Mouse (Mus musculus) erythroblast, embryonic 14.5 days (primary cell): ENCODE data around the gene Sox5. TPM values are rescaled to one million over a fixed set of nuclear protein-coding genes. Genes with fewer than 3 reads are reported as not detected.
"Not testable (repeated sequence)": the region's sequence is repeated elsewhere in the genome, so short reads cannot be mapped to it uniquely, and the experiment has no call there.

Experiments used
- H3K27me3 ChIP-seq: 2 replicates; pipeline ENCODE4 v1.6.1; 2012; ENCODE audit warnings: inconsistent platforms; ENCODE audit not compliant: control insufficient read depth
- H3K36me3 ChIP-seq: 2 replicates; pipeline ENCODE4 v1.6.1; 2012; ENCODE audit warnings: mild to moderate bottlenecking, inconsistent platforms; ENCODE audit not compliant: control insufficient read depth
- H3K4me1 ChIP-seq: 2 replicates; pipeline ENCODE4 v1.6.1; 2012; ENCODE audit warnings: inconsistent platforms; ENCODE audit not compliant: control insufficient read depth
- H3K4me3 ChIP-seq: replicated peaks from 2 replicates; pipeline ENCODE3; 2012; ENCODE audit warnings: moderate library complexity, mild to moderate bottlenecking, inconsistent platforms
- H3K9me3 ChIP-seq: 2 replicates; pipeline ENCODE4 v1.6.1; 2012; ENCODE audit warnings: low read length, inconsistent platforms, mixed read lengths; ENCODE audit not compliant: control insufficient read depth
- GATA1 ChIP-seq: IDR thresholded peaks from 2 replicates; pipeline ENCODE4 v1.6.1; 2012; ENCODE audit warnings: low read length, inconsistent platforms, mixed read lengths
- TAL1 ChIP-seq: IDR thresholded peaks from 3 replicates; pipeline ENCODE4 v1.6.1; 2012; ENCODE audit warnings: low read length, inconsistent platforms, mixed read lengths
- polyA plus RNA-seq: library from polyadenylated mRNA; stranded (reverse); fragments of >175 nt; gene quantifications from 2 replicates; pipeline ENCODE4 v1.2.3, GENCODE M21; 2012

Gene Sox5
- polyA plus RNA-seq, 1 experiment = not detected

DNA sequence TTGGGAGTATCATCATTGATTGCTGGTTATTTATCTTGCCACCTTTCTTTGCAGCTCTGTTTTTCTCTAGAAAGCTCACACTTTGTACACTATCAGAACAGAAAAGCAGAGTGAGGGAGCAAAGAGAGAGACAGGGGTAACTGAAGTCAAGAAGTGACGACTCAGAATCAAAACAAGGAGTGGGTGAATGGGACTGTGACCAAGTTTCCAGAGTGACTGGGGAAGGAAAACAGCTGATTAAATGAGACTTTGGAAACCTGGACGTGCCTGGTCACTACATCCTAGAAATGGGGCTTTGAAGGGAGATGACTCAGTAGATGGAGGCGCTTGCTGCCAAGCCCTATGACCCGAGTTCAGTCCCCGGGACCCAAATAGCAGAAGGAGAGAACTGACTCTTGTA lies 483.9 kb downstream of the Sox5 start:
- Histone ChIP-seq H3K9me3 (peaks cover 10% of the 10 kb centered on the region), H3K36me3 (no peaks in the 10 kb centered on the region)
- TF ChIP-seq TAL1 (no peak), GATA1 (no peak)

DNA sequence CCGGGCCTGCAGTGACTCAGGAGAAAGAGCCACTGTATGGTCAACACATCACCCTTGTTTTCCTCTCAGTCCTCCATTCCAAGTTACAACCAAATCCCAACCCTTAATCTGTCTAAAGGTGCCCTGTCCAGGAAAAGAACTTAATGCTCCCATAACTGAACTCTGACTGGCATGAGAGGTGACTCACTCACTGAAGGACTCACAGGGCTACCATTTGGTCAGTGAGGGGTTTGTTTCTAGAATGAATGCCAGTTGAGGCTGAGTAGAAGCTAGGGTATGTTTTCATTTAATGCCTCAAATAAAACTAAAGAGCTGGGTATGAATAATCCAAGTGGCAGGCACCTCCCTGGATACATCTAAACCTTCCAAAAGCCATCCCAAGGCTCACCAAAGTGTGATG lies 484.6 kb downstream of the Sox5 start:
- TF ChIP-seq GATA1 = no peak
- no peak for TF ChIP-seq TAL1
- Histone ChIP-seq H3K4me3 (no peak overlapping the region), H3K36me3 (no peaks in the 10 kb centered on the region), H3K27me3 (no peaks in the 10 kb centered on the region), H3K4me1 (no peaks in the 10 kb centered on the region), H3K9me3 (peaks cover 7% of the 10 kb centered on the region; the same call in 1 of the 2 replicates)

More for the DNA sequence above, 483.9 kb downstream of the Sox5 start:
- Histone ChIP-seq H3K4me3 (no peak overlapping the region), H3K27me3 (no peaks in the 10 kb centered on the region), H3K4me1 (no peaks in the 10 kb centered on the region)

GRCm38 (mm10) chr6:144291526-144291925 lies 490.3 kb downstream of the Sox5 start:
- Histone ChIP-seq H3K36me3 (no peaks in the 10 kb centered on the region), H3K27me3 (no peaks in the 10 kb centered on the region), H3K4me1 (no peaks in the 10 kb centered on the region), H3K4me3 (no peak overlapping the region), H3K9me3 (peaks cover 2% of the 10 kb centered on the region; the same call in 1 of the 2 replicates)
- TF ChIP-seq GATA1 (no peak), TAL1 (no peak)

GRCm38 (mm10) chr6:144286122-144286521 lies 495.7 kb downstream of the Sox5 start:
- H3K36me3 ChIP-seq = no peaks in the 10 kb centered on the region
- peaks cover 3% of the 10 kb centered on the region; the same call in 1 of the 2 replicates for H3K9me3 ChIP-seq
- H3K4me3 ChIP-seq = no peak overlapping the region
- TF ChIP-seq TAL1 (no peak), GATA1 (no peak)
- no peaks in the 10 kb centered on the region for H3K27me3 ChIP-seq
- no peaks in the 10 kb centered on the region for H3K4me1 ChIP-seq

GRCm38 (mm10) chr6:144283191-144283590 lies 498.6 kb downstream of the Sox5 start:
- no peak overlapping the region for H3K4me3 ChIP-seq

GRCm38 (mm10) chr6:144282756-144283155 lies 499.0 kb downstream of the Sox5 start:
- H3K9me3 ChIP-seq = peaks cover 3% of the 10 kb centered on the region; the same call in 1 of the 2 replicates
- no peak overlapping the region for H3K4me3 ChIP-seq
- H3K4me1 ChIP-seq = no peaks in the 10 kb centered on the region
- H3K36me3 ChIP-seq = no peaks in the 10 kb centered on the region
- TF ChIP-seq GATA1 (no peak), TAL1 (no peak)
- H3K27me3 ChIP-seq = no peaks in the 10 kb centered on the region

More at GRCm38 (mm10) chr6:144283191-144283590, 498.6 kb downstream of the Sox5 start:
- no peaks in the 10 kb centered on the region for H3K4me1 ChIP-seq
- H3K27me3 ChIP-seq = no peaks in the 10 kb centered on the region
- TF ChIP-seq GATA1 (no peak), TAL1 (no peak)
- peaks cover 3% of the 10 kb centered on the region; the same call in 1 of the 2 replicates for H3K9me3 ChIP-seq
- H3K36me3 ChIP-seq = no peaks in the 10 kb centered on the region

- no peak overlapping the region for H3K4me3 ChIP-seq
- H3K27me3 ChIP-seq = no peaks in the 10 kb centered on the region
- H3K4me1 ChIP-seq = no peaks in the 10 kb centered on the region
- peaks cover 8% of the 10 kb centered on the region; the same call in 1 of the 2 replicates for H3K9me3 ChIP-seq
- no peaks in the 10 kb centered on the region for H3K36me3 ChIP-seq
- TF ChIP-seq TAL1 = no peak
- no peak for TF ChIP-seq GATA1
Measured at GRCm38 (mm10) chr6:144281661-144282060, 500.1 kb downstream of the Sox5 start.

DNA sequence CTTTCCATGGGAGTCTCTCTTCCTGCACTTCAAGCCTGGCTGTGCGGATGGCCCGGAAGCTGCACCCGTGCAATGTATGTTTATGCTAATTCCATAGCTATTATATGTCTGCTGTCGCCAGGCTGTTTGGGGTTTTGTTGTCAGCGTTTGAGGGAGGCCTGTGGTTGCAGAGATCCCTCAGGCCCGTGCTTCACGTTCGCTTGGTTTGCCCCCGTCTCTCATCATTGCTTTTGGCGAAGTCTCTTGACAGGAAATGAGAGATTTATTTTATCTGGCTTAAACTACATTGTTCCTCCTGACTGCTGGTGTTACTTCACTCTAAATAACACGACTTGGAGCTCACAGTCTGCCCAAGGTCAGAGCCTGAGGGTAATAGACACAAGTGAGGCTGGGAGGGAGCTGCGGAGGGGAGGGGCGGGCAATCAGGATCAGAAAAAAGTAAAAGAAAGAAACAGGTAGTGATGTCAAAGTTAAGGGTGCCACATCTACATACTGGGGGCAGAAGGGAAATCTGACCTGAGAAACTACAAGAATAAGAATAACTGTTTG lies 503.2 kb downstream of the Sox5 start:
- TF ChIP-seq GATA1 (no peak), TAL1 (no peak)
- peaks cover 10% of the 10 kb centered on the region; the same call in 1 of the 2 replicates for H3K9me3 ChIP-seq
- no peak overlapping the region for H3K4me3 ChIP-seq
- H3K27me3 ChIP-seq = no peaks in the 10 kb centered on the region
- H3K36me3 ChIP-seq = no peaks in the 10 kb centered on the region
- H3K4me1 ChIP-seq = no peaks in the 10 kb centered on the region

DNA sequence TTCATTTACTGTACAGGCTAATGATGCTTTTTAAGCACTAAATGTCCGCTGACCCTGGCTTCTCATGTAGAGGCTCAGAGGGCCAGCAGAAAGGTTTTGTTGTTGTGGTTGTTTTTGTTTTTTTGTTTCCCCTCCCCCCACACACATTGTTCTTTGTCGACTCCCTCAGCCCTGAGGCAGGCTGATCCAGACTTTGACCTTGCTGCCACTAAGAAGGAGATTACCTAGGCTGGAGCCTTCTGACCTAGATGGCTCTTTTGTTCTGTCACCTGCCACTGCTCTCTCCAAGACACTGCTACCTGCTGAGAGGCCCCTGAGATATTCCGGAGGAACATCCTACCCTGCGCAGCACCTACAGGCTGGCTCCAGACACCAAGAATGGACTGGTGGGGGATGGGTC lies 508.4 kb downstream of the Sox5 start:
- not testable (repeated sequence) for H3K36me3 ChIP-seq, H3K27me3 ChIP-seq, H3K4me1 ChIP-seq, H3K4me3 ChIP-seq, H3K9me3 ChIP-seq

GRCm38 (mm10) chr6:144271326-144271725 lies 510.5 kb downstream of the Sox5 start:
- TF ChIP-seq GATA1 (no peak), TAL1 (no peak)
- no peaks in the 10 kb centered on the region for H3K36me3 ChIP-seq

More at GRCm38 (mm10) chr6:144271326-144271725, 510.5 kb downstream of the Sox5 start:
- Histone ChIP-seq H3K4me1 (no peaks in the 10 kb centered on the region), H3K9me3 (peaks cover 2% of the 10 kb centered on the region; the same call in 1 of the 2 replicates), H3K4me3 (no peak overlapping the region), H3K27me3 (no peaks in the 10 kb centered on the region)
